Mouse (Mus musculus) MEL (cell line): ENCODE measurements around the gene Mavs. TPM values are rescaled to one million over a fixed set of nuclear protein-coding genes. Genes with fewer than 3 reads are reported as not detected.
A peak's percentile ranks its signal among the peaks of the same experiment; 100 is the strongest.

Source experiments
- DNase-seq: peaks from one replicate; pipeline ENCODE4 v3.0.0; 2011; ENCODE audit warnings: low read depth, low spot score
- H3K27ac ChIP-seq: 2 replicates; pipeline ENCODE4 v1.5.1; 2012; ENCODE audit warnings: low read depth, mild to moderate bottlenecking, control low read depth, low read length, moderate library complexity; ENCODE audit not compliant: control insufficient read depth
- H3K27me3 ChIP-seq, 2 experiments: fragments of 150-350 bp in 1 of 2; sonication (generic) in 1 of 2; 2 replicates each; pipeline ENCODE4 v1.6.1; 2012; ENCODE audit warnings: low read length in 2 of 2, mild to moderate bottlenecking in 2 of 2, improper control_type of control experiment in 1 of 2, moderate library complexity in 1 of 2; ENCODE audit not compliant: insufficient read depth in 2 of 2, control insufficient read depth in 1 of 2
- H3K36me3 ChIP-seq, 2 experiments: 2 replicates each; pipeline ENCODE4 v1.6.1; 2012 to 2014; ENCODE audit warnings: low read length in 2 of 2, improper control_type of control experiment in 1 of 2, inconsistent platforms in 1 of 2, mild to moderate bottlenecking in 1 of 2; ENCODE audit not compliant: insufficient read depth in 2 of 2, control insufficient read depth in 1 of 2
- H3K4me1 ChIP-seq, 2 experiments: fragments of 150-350 bp in 1 of 2; sonication (generic) in 1 of 2; 2 replicates each; pipeline ENCODE4 v1.6.1; 2012; ENCODE audit warnings: low read length in 2 of 2, improper control_type of control experiment in 1 of 2, mild to moderate bottlenecking in 1 of 2; ENCODE audit not compliant: insufficient read depth in 2 of 2, control insufficient read depth in 1 of 2
- H3K4me3 ChIP-seq, 2 experiments: fragments of 150-350 bp in 1 of 2; sonication (generic) in 1 of 2; 2 replicates each; pipeline ENCODE4 v1.5.1; 2012; ENCODE audit warnings: low read depth in 2 of 2, low read length in 2 of 2, mild to moderate bottlenecking in 2 of 2, moderate library complexity in 2 of 2, control low read depth in 1 of 2, improper control_type of control experiment in 1 of 2; ENCODE audit not compliant: control insufficient read depth in 1 of 2, insufficient read depth in 1 of 2
- H3K79me2 ChIP-seq: 2 replicates; pipeline ENCODE4 v1.6.1; 2012; ENCODE audit warnings: mild to moderate bottlenecking, low read length, moderate library complexity; ENCODE audit not compliant: control insufficient read depth, poor library complexity, insufficient read depth
- H3K9ac ChIP-seq: 2 replicates; pipeline ENCODE4 v1.6.1; 2012; ENCODE audit warnings: low read depth, mild to moderate bottlenecking, control low read depth, low read length, moderate library complexity; ENCODE audit not compliant: control insufficient read depth, poor library complexity, severe bottlenecking
- H3K9me3 ChIP-seq: fragments of 150-350 bp; sonication (generic); replicated peaks from 2 replicates; pipeline ENCODE4 v1.6.1; 2012; ENCODE audit warnings: mild to moderate bottlenecking, low read length, improper control_type of control experiment, moderate library complexity; ENCODE audit not compliant: insufficient read depth
- ELF1 ChIP-seq: IDR thresholded peaks from 2 replicates; pipeline ENCODE4 v1.6.1; 2014; ENCODE audit warnings: low read depth, mild to moderate bottlenecking, inconsistent platforms, low read length, improper control_type of control experiment, moderate library complexity
- MAFK ChIP-seq: IDR thresholded peaks from 2 replicates; pipeline ENCODE4 v1.6.1; 2011; ENCODE audit warnings: low read depth, mild to moderate bottlenecking, low read length, improper control_type of control experiment, borderline replicate concordance
- MAZ ChIP-seq: IDR thresholded peaks from 2 replicates; pipeline ENCODE4 v1.6.1; 2012; ENCODE audit warnings: low read depth, mild to moderate bottlenecking, inconsistent platforms, low read length, improper control_type of control experiment
- MXI1 ChIP-seq: IDR thresholded peaks from 2 replicates; pipeline ENCODE4 v1.6.1; 2011; ENCODE audit warnings: mild to moderate bottlenecking, low read depth, low read length, improper control_type of control experiment
- NRF1 ChIP-seq: IDR thresholded peaks from 2 replicates; pipeline ENCODE4 v1.6.1; 2014; ENCODE audit warnings: low read depth, mild to moderate bottlenecking, inconsistent platforms, low read length, improper control_type of control experiment, moderate library complexity; ENCODE audit not compliant: poor library complexity, insufficient read depth, severe bottlenecking
- UBTF ChIP-seq: IDR thresholded peaks from 2 replicates; pipeline ENCODE4 v1.6.1; 2012; ENCODE audit warnings: low read depth, mild to moderate bottlenecking, inconsistent platforms, low read length, improper control_type of control experiment, moderate library complexity, borderline replicate concordance; ENCODE audit not compliant: insufficient read depth
- USF1 ChIP-seq: IDR thresholded peaks from 2 replicates; pipeline ENCODE4 v1.6.1; 2014; ENCODE audit warnings: low read depth, mild to moderate bottlenecking, inconsistent platforms, low read length, improper control_type of control experiment, moderate library complexity
- USF2 ChIP-seq, 2 experiments: IDR thresholded peaks; 2 replicates each; pipeline ENCODE4 v1.6.1; 2011 to 2012; ENCODE audit warnings: improper control_type of control experiment in 2 of 2, low read length in 2 of 2, borderline replicate concordance in 1 of 2, inconsistent platforms in 1 of 2, low read depth in 1 of 2, mild to moderate bottlenecking in 1 of 2; ENCODE audit not compliant: insufficient read depth in 1 of 2
- ZNF384 ChIP-seq: IDR thresholded peaks from 2 replicates; pipeline ENCODE4 v1.6.1; 2012; ENCODE audit warnings: low read depth, mild to moderate bottlenecking, inconsistent platforms, low read length, improper control_type of control experiment
- polyA plus RNA-seq, 2 experiments: library from polyadenylated mRNA; stranded (reverse) in 1 of 2; unstranded in 1 of 2; fragments of >175 nt in 1 of 2; fragments of >200 nt in 1 of 2; gene quantifications; 2 replicates each; pipeline versions ENCODE4 v1.2.1 to v1.2.4; 2012; ENCODE audit warnings: low replicate concordance in 2 of 2, low read depth in 1 of 2; ENCODE audit not compliant: insufficient read length in 2 of 2, insufficient read depth in 1 of 2, missing spikeins in 1 of 2
- total RNA-seq: library from RNA; depleted of rRNA; stranded (reverse); fragments of 300-350 nt; gene quantifications from 2 replicates; pipeline ENCODE4 v1.2.3, GENCODE M21; 2012

Mavs gene
- total and polyA plus RNA-seq, 3 experiments = 21.3 to 32.1 TPM; not detected in 1

DNA sequence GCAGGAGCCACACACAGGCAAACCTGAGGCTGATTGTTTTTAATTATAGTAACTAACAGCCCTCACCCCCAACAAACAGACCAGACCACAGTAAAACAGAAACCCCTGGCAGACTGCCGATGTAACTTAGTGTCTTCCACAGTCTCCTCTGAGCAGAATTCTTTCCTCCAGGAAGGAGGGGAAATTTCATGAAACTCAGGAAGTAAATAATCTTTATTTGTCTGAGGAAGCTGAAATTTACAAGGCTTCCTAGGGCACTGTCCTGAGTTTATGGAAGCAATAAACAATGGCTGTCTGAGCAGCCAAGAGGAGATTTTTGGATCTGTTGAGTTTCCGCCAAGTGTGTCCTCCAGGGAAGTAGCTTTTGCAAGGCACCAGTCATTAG lies 20.5 kb downstream of the Mavs start:
- H3K27ac ChIP-seq = peak overlapping the region; percentile 66
- peaks cover 13 to 23% of the 10 kb centered on the region in 2 experiments for H3K4me1 ChIP-seq
- peak overlapping the region; percentile 60 for H3K9ac ChIP-seq
- peak; percentile 68 for DNase-seq
- no peaks in the 10 kb centered on the region for H3K9me3 ChIP-seq
- H3K4me3 ChIP-seq = peak overlapping the region; percentile 35 to 46
- H3K79me2 ChIP-seq = no peaks in the 10 kb centered on the region
- H3K27me3 ChIP-seq = no peaks in the 10 kb centered on the region
- peaks cover 0 to 9% of the 10 kb centered on the region in 2 experiments; a peak in 2 of 4 replicates for H3K36me3 ChIP-seq
- no peak for TF ChIP-seq UBTF
- TF ChIP-seq MXI1 = 0 out of 2 replicates have a peak, but pooled peaks have one; percentile 22
- peak; percentile 4; the same call in 1 of the 2 replicates for TF ChIP-seq MAZ
- 0 out of 2 replicates have a peak, but pooled peaks have one; percentile 3 for TF ChIP-seq ZNF384

DNA sequence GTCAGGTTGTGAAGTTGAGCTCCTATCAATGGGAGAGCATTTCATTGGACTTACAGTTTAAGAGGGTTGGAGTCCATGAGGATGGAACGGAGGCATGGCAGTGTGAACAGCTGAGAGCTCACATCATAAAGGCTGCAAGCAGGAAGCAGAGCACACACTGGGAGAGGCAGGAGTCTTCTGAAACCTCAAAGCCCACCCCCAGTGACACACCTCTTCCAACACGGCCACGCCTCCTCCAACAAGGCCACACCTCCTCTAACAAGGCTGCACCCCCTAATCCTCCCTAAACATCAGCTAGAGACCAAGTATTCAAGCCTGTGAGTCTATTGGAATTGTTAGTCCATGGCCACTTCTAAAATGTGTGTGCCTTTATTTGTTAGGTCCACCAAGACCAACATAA lies 21.9 kb downstream of the Mavs start:
- Histone ChIP-seq H3K4me3 (no peak overlapping the region), H3K4me1 (peaks cover 16 to 32% of the 10 kb centered on the region in 2 experiments), H3K9me3 (no peaks in the 10 kb centered on the region), H3K36me3 (peaks cover 0 to 18% of the 10 kb centered on the region in 2 experiments; a peak in 2 of 4 replicates), H3K27me3 (no peaks in the 10 kb centered on the region), H3K9ac (no peak overlapping the region), H3K27ac (no peak overlapping the region), H3K79me2 (no peaks in the 10 kb centered on the region)
- peak; percentile 60 for DNase-seq
- 0 out of 2 replicates have a peak, but pooled peaks have one; percentile 3 for TF ChIP-seq ELF1
- TF ChIP-seq USF1 = no peak

DNA sequence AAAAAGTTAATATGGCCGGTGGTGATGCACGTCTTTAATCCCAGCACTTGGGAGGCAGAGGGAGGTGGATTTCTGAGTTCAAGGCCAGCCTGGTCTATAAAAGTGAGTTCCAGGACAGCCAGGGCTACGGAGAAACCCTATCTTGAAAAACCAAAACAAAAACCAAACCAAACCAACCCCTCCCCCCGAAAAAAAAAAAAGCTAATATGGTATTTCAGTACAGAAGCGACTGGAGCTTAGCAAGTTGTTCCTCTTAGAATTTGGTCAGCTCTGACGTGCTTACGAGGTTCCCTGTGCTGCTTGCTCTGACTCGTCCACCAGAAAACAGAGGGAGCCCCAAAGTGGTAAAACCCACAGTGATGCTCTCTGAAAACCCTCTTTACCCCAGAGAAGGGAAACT lies 24.8 kb downstream of the Mavs start:
- DNase-seq = no peak
- peaks cover 19 to 39% of the 10 kb centered on the region in 2 experiments for H3K4me1 ChIP-seq

More for the DNA sequence above, 24.8 kb downstream of the Mavs start:
- Histone ChIP-seq H3K4me3 (no peak overlapping the region), H3K79me2 (peaks cover 9% of the 10 kb centered on the region), H3K9me3 (no peaks in the 10 kb centered on the region), H3K9ac (no peak overlapping the region), H3K27me3 (no peaks in the 10 kb centered on the region), H3K36me3 (peaks cover 0 to 26% of the 10 kb centered on the region in 2 experiments; a peak in 2 of 4 replicates), H3K27ac (no peak overlapping the region)
- TF ChIP-seq ZNF384 (peak; percentile 67), USF2 (IDR thresholded peaks at IDR 0.05; ENCODE audit: borderline replicate concordance in 1 of 2, insufficient read depth in 1 of 2, low read depth in 1 of 2, low read length in 2 of 2) (no peak), MAFK (no peak), NRF1 (no peak)
